Mouse (Mus musculus): ENCODE results near the gene Tspan10.

Gene Tspan10

DNA sequence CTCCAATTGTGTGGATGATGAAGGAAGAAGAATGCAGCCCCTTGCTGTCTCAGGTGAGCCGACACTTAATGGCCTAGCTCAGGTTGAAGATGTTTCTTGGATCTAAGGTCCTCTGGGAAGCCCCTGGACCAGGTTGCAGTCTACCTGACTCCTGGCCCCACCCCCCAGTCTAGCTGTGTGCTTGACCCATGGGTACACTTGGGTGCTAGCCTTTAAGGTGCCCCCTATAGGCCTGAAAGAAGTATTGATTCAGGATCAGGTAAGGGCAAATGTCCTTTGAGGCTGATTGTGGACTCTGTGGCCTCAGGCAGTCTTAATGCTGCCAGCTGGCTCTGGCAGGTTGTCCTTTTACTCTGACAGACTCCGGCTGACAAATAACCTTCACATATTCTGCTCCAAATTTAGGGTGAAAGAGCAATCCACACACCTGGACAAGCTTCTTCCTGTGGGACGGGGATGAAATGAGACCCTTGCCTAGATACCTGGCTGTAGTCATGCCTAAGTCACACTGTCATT lies 379 bp downstream of the Tspan10 start:
- ChIA-PET CTCF (interaction anchor here in 1 of 4 experiments (0.5 to 1.5 kb wide), 4 partner anchors 15 to 47 kb away, joined by 3 to 6 read pairs (median 4); partner anchors contain the start of genes Ccdc137 and Oxld1), POLR2A (interaction anchor here in 2 of 4 experiments (0.7 to 2.1 kb wide), 5 partner anchors 13 to 47 kb away, joined by 3 to 7 read pairs (median 4); partner anchors contain the start of genes Ccdc137 (in 2 of the 2) and Oxld1 (in 2 of the 2))

DNA sequence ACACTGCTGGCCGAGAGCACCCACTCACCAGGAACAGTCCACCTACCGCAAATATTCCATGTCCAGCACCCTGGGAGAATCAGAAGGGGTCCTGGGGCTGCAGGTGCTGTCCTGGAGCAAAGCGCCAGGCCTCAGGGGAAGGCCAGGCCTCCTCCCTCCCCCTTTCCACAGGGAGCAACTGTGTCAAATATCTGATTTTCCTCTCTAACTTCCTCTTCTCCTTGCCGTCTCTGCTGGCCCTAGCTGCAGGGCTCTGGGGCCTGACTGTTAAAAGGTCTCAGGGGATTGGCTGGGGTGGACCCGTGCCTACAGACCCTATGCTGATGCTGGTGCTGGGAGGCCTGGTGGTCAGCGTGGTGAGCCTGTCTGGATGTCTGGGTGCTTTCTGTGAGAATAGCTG lies 1.7 kb downstream of the Tspan10 start:
- POLR2A ChIA-PET = no interaction called here
- CTCF ChIA-PET = interaction anchor here in 1 of 4 experiments (0.6 kb wide), 1 partner anchor 228 kb away, joined by 3 read pairs; no protein-coding TSS in a partner anchor

DNA sequence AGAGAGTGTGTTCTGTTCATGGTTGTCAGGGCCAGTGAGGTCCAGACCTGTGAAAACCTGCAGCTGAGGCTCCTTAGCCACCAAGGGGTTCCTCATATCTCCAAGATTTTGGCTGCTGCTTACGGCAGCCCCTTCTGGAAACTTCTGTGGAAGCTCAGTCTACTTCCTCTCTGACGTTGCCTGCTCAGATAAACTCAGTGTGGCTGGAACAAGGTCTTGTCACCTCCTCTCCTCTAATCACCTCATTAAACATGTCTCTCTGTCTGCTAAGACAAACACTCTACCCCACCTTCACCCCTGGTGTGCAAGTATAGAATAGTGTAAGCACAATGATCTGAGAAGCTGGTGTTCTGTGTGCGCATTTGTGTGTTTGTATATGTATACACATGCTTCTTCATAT lies 3.0 kb downstream of the Tspan10 start:
- ChIA-PET POLR2A (no interaction called here), CTCF (interaction anchor here in 2 of 4 experiments (0.5 to 0.8 kb wide), 3 partner anchors 22 to 1121 kb away, joined by 3 to 14 read pairs (median 4); partner anchors contain the start of gene Arl16 (in 1 of the 2))

DNA sequence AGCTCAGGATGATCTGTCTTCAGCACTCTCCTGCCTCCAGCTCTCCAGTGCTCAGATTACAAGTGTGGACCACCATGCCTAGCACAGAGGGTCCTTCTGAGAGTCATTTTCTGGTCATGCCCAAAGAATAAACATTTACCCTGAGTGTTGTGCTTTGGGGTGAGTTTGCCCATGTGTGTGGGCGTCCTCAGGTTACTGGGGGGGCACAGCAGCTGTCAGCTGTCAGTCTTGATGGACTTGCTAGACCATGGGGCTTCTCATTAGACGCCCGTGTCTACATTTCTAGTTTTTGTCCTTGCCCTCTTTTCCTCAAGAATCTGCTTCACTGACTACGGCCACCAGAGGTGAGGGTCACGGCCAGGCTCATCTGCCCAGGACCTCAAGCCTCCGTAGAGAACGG lies 4.7 kb downstream of the Tspan10 start:
- POLR2A ChIA-PET = interaction anchor here in 3 of 4 experiments (0.6 to 3.2 kb wide), 12 partner anchors 9 to 196 kb away, joined by 3 to 20 read pairs (median 4); partner anchors contain the start of genes Ccdc137 (in 2 of the 3), Oxld1 (in 2 of the 3), Arl16 (in 1 of the 3) and Mrpl12 (in 1 of the 3)

DNA sequence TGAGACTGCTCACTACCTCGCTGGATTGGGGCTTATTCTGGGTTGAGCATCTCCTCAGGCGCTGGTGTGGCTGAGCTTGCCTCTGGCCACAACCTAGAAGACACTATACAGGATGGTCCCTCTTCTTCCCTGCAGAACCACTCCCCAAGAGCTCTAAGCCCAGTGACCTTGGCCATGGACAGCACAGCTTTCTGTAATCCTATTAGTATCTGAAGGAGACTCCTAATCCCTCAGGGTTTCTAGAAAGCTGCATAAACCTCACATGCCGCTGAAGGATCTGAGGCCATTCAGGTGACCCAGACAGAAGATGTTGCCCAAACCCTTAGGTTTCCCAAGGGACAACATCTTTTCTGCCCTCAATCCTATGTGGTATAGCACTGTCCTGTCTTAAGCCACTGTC lies 9.8 kb downstream of the Tspan10 start:
- ChIA-PET CTCF (interaction anchor here in 1 of 4 experiments (0.8 kb wide), 1 partner anchor 29 kb away, joined by 3 read pairs; no protein-coding TSS in a partner anchor), POLR2A (interaction anchor here in 2 of 4 experiments (0.8 to 1.8 kb wide), 4 partner anchors 14 to 122 kb away, joined by 3 to 7 read pairs (median 4); partner anchors contain the start of genes Arl16 (in 2 of the 2) and Mrpl12 (in 1 of the 2))

More for the DNA sequence above, 4.7 kb downstream of the Tspan10 start:
- CTCF ChIA-PET = interaction anchor here in 3 of 4 experiments (0.6 to 2.1 kb wide), 5 partner anchors 10 to 968 kb away, joined by 3 to 8 read pairs (median 3); partner anchors contain the start of genes Ccdc137 (in 1 of the 3) and Oxld1 (in 1 of the 3)

DNA sequence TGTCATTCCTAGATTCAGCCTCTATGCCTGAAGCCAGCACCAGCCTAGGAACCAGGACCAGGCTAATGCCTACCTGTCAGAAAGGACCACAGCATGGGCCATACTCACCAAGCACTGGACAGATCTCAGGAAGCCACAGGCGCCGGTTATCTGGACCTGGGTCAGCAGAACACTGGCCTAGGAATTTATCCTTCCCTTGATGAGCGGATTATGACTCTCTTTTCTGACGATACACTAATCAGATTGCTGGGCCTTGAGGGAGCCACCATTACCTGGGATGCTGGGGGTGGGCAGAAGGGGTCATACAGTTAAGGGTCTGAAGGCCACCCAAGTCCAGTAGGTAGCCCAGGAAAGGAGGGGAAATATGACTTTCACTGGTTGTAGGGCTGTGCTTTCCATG lies 10.9 kb downstream of the Tspan10 start, which contains the start of gene Pde6g:
Gene Pde6g (minus strand): TSS at position 195 of the 400 bp plus-strand sequence.
- CTCF ChIA-PET = interaction anchor here in 1 of 4 experiments (0.8 to 0.9 kb wide), 2 partner anchors 15 to 30 kb away, joined by 3 to 5 read pairs; partner anchors contain the start of gene Nploc4
- POLR2A ChIA-PET = interaction anchor here in 3 of 4 experiments (0.7 to 2.0 kb wide), 4 partner anchors 11 to 139 kb away, joined by 4 to 10 read pairs (median 6); partner anchors contain the start of genes Arl16 (in 1 of the 3) and Mrpl12 (in 1 of the 3)

DNA sequence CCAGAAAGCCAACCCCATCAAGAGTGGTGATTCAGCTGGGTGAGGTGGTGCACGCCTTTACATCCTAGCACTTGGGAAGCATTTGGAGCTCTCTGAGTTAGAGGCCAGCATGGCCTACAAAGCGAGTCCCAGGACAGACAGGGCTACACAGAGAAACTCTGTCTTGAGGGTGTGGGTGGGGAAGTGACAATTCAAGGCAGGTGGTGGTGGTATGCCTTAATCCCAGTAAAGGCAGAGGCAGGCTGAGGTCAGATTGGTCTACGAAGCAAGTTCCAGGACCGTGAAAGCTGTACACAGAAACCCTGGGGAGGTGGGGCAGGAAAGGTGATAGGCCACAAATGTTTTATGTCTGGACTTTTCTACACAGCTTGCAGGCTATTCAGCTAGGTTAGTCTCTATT lies 12.5 kb downstream of the Tspan10 start:
- CTCF ChIA-PET = interaction anchor here in 1 of 4 experiments (0.7 kb wide), 1 partner anchor 265 kb away, joined by 3 read pairs; no protein-coding TSS in a partner anchor

DNA sequence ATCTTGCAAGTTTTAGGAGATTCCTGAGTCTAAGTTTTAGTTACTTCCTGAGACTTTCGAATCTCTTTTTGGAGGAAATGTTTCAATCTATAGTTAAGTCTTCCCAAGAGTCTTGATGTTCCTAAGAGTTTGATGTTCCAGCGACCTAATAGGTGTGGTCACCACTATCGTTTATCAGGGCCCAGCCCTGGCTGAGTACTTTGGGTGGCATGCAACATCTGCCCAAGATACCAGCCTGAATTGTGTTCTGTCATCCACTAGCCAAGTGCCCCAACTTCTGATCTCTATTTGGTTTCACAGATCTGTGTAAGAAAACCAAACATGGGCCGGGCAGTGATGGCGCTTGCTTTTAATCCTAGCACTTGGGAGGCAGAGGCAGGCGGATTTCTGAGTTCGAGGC lies 13.0 kb downstream of the Tspan10 start:
- ChIA-PET CTCF (no interaction called here), POLR2A (interaction anchor here in 2 of 4 experiments (0.6 to 3.1 kb wide), 5 partner anchors 9 to 177 kb away, joined by 3 to 19 read pairs (median 3); partner anchors contain the start of genes Arl16 (in 1 of the 2) and Tspan10 (in 1 of the 2))

More for the DNA sequence above, 12.5 kb downstream of the Tspan10 start:
- POLR2A ChIA-PET = interaction anchor here in 2 of 4 experiments (0.6 to 1.0 kb wide), 3 partner anchors 10 to 135 kb away, joined by 3 to 5 read pairs (median 3); no protein-coding TSS in a partner anchor

DNA sequence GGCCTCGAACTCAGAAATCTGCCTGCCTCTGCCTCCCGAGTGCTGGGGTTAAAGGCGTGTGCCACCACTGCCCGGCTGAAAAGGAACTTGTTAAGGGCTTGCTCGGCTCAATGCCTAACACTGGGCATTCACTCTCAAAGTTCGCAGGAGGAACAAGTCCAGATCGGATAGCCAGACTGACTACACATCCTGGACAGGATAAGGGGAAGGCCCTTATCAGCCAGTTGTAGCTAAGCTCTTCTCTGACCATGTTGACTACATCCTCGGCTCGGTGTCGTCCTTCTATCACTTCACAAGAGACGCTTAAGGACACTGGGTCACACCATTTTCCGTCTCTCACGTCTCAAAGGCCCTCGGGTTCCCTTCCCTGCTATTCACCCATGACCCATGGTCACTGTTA lies 14.9 kb downstream of the Tspan10 start:
- CTCF ChIA-PET = interaction anchor here in 3 of 4 experiments (0.6 to 1.8 kb wide), 16 partner anchors 8 to 745 kb away, joined by 3 to 10 read pairs (median 4); partner anchors contain the start of genes Arl16 (in 3 of the 3), Faap100 (in 1 of the 3), Mrpl12 (in 1 of the 3) and Nploc4 (in 1 of the 3)
- POLR2A ChIA-PET = interaction anchor here (0.5 to 3.6 kb wide), 52 partner anchors 9 to 1033 kb away, joined by 3 to 58 read pairs (median 4); partner anchors contain the start of genes Arl16 (in 4 of the 4), Mrpl12 (in 3 of the 4), Nploc4 (in 3 of the 4) and P4hb (in 3 of the 4)

DNA sequence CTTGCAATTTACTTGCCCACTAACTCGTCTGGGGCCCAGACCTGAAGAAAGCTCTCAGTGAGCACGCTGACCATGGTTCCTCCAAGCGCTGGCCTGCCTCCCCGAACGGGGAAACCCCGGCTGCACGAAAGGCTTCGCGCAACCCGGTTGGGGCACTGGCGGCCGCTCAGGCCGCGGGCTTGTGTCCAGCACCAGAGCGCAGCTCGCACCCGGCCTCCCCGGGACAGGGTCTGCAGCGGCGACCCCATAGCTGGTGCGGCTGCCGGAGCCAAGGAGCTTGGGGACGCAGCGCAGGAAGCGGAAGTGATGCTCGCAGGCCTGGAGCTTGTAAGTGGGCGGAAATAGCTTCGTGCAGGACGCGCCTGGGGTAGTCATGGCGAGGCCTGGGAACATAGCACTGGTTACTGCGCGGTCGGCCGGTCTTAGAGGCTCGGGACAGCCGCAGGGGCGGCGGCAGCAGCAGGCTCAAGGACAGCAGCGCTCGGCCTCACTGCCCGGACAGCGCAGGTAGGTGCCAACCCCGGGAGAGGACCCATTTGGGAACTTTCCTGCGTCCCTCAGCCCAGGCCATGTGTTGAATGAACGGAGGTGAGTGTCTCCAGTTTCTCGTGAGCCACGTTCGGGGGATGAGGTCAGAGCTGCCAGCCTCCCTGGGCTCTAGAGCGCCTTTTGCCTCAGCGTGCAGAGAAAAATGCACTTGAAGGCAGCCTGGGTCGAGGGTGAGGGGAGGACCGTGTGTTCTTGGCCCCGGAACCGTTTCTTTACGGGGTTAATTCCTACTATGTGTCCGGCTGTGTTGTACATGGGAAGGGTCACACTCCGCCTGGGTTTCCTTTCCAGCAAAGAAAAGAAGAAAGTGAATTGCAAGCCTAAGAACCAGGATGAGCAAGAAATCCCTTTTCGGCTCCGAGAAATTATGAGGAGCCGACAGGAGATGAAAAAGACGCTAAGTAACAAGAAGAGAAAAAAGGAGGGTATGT lies 15.6 kb downstream of the Tspan10 start, which contains the start of the genes Oxld1 and Ccdc137:
Gene Oxld1 (minus strand): TSS at position 297 of the 980 bp plus-strand sequence.
Gene Ccdc137 (plus strand): TSS at position 344 of the 980 bp plus-strand sequence.
- ChIA-PET CTCF (interaction anchor here (0.5 to 1.8 kb wide), 17 partner anchors 8 to 745 kb away, joined by 3 to 10 read pairs (median 4); partner anchors contain the start of genes Arl16 (in 3 of the 4), Faap100 (in 1 of the 4), Mrpl12 (in 1 of the 4) and Nploc4 (in 1 of the 4)), POLR2A (interaction anchor here (0.5 to 3.6 kb wide), 51 partner anchors 9 to 516 kb away, joined by 3 to 58 read pairs (median 4); partner anchors contain the start of genes Arl16 (in 4 of the 4), Mrpl12 (in 3 of the 4), Nploc4 (in 3 of the 4) and P4hb (in 3 of the 4))

DNA sequence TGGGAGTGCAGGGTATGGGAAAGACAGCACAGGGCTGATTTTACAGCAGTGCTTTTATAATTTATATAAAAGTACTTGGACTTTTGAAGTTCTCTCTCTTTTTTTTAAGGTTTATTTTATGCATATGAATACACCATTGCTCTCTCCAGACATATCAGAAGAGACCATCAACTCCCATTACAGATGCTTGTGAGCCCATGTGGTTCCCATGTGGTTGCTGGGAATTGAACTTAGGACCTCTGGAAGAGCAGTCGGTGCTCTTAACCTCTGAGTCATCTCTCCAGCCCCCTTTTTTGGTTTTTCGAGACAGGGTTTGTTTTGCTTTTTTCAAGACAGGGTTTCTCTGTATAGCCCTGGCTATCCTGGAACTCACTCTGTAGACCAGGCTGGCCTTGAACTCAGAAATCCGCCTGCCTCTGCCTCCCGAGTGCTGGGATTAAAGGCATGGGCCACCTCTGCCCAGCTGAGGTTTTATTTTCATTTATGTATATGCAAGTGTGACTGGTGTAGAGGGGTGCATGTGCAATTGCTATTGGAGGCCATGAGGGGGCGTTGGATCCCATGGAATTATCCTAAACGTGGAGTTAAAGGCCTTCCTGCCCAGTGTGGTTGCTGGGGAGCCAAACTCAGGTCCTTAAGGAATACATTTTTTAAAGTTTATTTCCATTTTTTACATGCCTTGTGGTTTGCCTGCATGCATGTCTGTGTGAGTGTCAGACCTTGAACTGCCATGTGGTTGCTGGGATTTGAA lies 16.6 kb downstream of the Tspan10 start:
- POLR2A ChIA-PET = interaction anchor here (1.0 to 3.6 kb wide), 13 partner anchors 8 to 30 kb away, joined by 3 to 58 read pairs (median 7); partner anchors contain the start of genes Arl16 (in 4 of the 4) and Mrpl12 (in 2 of the 4)
- CTCF ChIA-PET = interaction anchor here in 2 of 4 experiments (0.6 to 1.8 kb wide), 4 partner anchors 8 to 588 kb away, joined by 3 to 6 read pairs (median 4); partner anchors contain the start of genes Arl16 (in 2 of the 2) and Mrpl12 (in 1 of the 2)

DNA sequence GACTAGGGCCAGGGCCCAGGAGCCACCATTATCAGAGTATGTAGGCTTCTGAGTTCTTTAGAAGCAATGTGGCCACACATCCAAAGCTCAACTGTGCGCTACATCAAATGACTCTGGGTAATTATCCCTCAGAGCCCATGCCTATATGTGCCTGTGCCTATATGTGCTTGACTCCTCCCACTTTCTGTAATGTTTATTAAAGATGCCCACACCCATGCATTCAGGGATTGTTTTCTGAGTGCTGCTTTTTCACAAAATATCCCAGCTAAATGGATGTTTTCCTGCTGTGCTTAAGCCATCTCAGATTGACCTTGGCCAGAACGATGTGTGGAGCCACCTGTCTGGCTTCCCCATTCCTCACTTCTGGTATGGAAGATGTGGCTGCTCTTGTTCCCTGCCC lies 21.1 kb downstream of the Tspan10 start:
- ChIA-PET CTCF (no interaction called here), POLR2A (interaction anchor here (0.6 to 2.0 kb wide), 8 partner anchors 10 to 281 kb away, joined by 3 to 10 read pairs (median 4); partner anchors contain the start of genes Mrpl12 (in 2 of the 4), Pde6g (in 1 of the 4) and Slc25a10 (in 1 of the 4))

DNA sequence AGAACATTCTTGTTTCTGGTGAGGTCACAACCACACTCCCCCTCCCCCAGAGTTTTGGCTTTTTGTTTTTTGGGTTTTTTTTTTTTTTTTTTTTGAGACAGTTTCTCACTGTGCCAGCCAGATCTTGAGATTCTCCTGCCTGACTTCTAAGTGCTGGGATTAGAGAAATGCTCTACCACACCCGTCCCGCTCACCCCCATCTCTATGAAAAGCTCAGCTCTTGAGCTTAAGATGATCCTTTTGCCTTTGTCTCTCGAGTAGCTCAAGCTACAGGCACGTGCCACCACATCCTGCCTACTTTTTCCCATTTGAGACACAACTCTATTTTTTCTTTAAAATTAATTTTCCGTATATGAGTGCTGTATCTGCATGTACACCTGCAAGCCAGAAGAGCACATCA lies 21.9 kb downstream of the Tspan10 start:
- ChIA-PET POLR2A (interaction anchor here in 3 of 4 experiments (0.6 to 2.0 kb wide), 9 partner anchors 9 to 86 kb away, joined by 3 to 10 read pairs (median 4); partner anchors contain the start of genes Mrpl12 (in 2 of the 3) and Pde6g (in 1 of the 3)), CTCF (interaction anchor here in 1 of 4 experiments (0.6 kb wide), 1 partner anchor 627 kb away, joined by 6 read pairs; no protein-coding TSS in a partner anchor)

DNA sequence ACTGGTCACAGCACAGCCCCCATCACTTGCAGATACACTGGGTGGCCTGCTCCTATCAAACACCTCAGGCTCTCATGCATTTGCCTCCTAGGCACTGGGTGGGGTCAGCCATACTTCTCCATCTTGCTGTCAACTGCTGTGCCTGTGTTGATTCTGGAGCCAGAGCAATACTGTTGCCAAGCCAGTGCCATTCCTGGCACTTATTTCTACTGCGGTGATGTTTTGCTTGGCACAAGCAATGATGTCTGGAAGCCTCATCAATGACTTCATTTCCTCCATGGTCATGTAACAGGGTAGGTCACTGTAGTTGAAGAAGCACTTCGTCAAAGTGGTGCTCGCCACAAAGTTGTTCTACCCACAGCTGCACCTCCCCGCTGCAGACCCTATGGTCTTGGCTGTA lies 23.1 kb downstream of the Tspan10 start:
- CTCF ChIA-PET = no interaction called here
- POLR2A ChIA-PET = interaction anchor here in 1 of 4 experiments (0.6 to 4.3 kb wide), 9 partner anchors 17 to 109 kb away, joined by 3 to 33 read pairs (median 20); partner anchors contain the start of genes Mrpl12, Nploc4, P4hb and Slc25a10

DNA sequence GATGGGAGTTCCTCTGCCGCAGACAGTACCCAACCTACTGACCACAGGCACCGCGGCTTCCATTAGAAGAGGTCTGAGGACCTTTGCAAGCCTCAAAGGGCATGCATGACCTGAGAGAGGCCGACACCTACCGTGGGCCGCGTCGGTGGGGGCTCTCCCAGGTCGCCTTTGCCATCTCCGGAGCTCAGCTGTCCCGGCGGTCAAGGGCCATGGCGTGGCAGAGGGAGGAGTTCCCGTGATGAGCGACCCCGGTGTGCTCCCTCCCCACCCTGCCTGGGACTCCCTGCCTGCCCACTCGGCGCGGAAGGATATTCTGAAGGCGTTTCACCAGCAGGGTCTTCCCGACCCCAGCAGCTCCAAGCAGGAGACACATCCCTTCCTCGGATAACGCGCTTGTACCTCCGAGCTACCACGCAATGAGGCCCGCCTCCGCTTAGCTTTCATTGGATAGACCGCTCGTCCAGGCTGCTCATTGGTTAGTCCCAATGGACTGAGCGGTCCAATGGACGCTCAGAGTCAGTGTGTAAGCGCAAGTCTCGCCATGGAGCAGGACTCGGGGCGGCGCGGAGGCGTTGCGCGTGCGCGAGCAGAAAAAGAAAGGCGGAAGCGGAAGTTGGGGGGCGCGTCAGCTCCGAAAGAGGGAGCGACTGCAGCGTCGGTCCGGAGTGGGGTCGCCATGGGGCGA lies 24.7 kb downstream of the Tspan10 start, which contains the start of gene Arl16:
Gene Arl16 (minus strand): TSS at position 557 of the 685 bp plus-strand sequence.
- CTCF ChIA-PET = interaction anchor here (0.5 to 2.7 kb wide), 28 partner anchors 8 to 357 kb away, joined by 3 to 17 read pairs (median 4); partner anchors contain the start of genes Ccdc137 (in 3 of the 4), Oxld1 (in 3 of the 4) and Slc25a10 (in 1 of the 4)
- POLR2A ChIA-PET = interaction anchor here (0.6 to 4.3 kb wide), 110 partner anchors 8 to 770 kb away, joined by 3 to 74 read pairs (median 4); partner anchors contain the start of genes Ccdc137 (in 4 of the 4), Mrpl12 (in 4 of the 4), Oxld1 (in 4 of the 4) and Nploc4 (in 3 of the 4)
